Mouse (Mus musculus) testis, postnatal 14 days (tissue): ENCODE data around the gene Smg9.

Experiments used
- DNase-seq: peaks from one replicate; pipeline ENCODE4 v3.0.0; 2021; ENCODE audit warnings: low spot score

Smg9 gene

GRCm38 (mm10) chr7:24399256-24400081 lies at the start of gene Smg9:
Gene Smg9, plus strand, starts transcription at chr7:24399619.
- peak; percentile 97 for DNase-seq

GRCm38 (mm10) chr7:24355646-24356045 lies 43.8 kb upstream of the Smg9 start:
- DNase-seq = no peak

GRCm38 (mm10) chr7:24356081-24356480 lies 43.3 kb upstream of the Smg9 start:
- DNase-seq = no peak

GRCm38 (mm10) chr7:24357899-24358298 lies 41.5 kb upstream of the Smg9 start:
- DNase-seq = peak; percentile 62

DNA sequence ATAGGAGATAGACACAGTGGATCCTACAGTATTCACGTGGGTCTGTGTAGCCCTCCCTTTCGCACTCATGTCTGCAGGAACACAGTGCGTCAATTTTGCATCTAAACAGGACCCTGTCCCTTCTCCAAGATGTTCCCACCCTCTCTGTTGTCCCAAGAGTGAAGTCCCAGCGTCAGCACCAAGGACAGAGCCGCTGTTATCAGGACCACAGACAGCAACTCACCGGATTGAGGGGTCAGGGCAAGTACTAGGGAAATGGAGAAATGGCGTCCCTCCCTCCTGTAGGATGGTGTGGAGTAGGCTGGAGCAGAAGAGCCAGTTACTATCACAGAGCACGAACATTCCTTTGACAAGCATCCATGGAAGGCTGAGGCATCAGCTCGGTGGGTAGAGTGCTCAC lies 40.1 kb upstream of the Smg9 start:
- no peak for DNase-seq

DNA sequence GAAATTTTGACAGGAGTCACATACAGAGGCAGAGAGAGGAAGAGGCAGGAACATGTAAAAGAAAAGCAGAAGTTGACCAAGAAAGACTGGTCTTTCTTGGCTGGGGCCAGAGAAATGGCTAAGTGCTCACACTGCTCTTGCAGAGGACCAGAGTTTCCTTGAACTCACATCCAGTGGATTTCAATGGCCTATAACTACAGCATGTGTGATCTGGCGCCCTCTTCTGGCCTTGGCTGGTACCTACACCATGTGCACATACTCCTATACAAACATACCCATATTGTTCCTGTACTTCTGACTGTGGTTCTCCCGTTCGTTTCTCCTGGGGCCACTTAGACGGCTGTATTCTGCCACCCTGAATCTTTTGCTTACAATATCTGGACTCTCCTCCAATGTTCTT lies 38.4 kb upstream of the Smg9 start:
- peak; percentile 34 for DNase-seq

DNA sequence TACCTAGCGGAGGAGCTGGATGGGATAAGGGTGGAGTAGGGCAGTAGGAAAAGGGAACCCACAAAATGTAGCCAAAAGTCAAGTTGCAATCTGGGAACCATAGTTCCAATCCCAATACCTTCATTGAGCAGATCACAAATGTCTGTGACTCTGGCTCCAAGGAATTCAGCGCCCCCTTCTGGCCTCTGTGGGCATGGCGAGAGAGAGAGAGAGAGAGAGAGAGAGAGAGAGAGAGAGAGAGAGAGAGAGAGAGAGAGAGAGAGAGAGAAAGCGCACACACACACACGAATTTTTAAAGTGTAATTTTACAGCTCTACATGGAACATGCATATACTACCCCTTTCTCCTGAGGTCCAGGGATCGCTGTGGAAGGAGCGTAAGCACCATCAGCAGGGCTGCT lies 36.2 kb upstream of the Smg9 start:
- DNase-seq = no peak

- DNase-seq = peak; percentile 70
Observed at GRCm38 (mm10) chr7:24364827-24365226, 34.6 kb upstream of the Smg9 start.

GRCm38 (mm10) chr7:24365258-24366014 lies 34.0 kb upstream of the Smg9 start:
- no peak for DNase-seq

- DNase-seq = no peak
Observed at GRCm38 (mm10) chr7:24366716-24367632, 32.4 kb upstream of the Smg9 start.

DNA sequence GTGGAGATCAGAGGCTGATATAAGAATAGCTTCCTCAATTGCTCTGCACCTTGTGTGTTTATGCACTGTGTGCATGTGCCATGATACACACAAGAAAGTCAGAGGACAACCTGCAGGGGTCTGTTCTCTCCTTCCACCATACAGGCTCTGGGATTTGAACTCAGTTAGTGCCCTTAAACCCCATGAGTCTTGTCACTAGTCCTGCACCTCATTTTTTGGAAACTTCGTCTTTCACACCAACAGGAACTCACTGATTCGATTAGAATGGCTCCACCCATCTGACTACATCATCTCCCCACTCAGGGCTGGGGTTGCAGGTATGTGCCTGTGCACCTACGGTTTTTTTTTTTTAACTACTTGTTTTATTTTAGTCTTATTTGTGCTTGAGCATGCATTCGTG lies 31.2 kb upstream of the Smg9 start:
- DNase-seq = no peak

GRCm38 (mm10) chr7:24368946-24369345 lies 30.5 kb upstream of the Smg9 start:
- no peak for DNase-seq

- DNase-seq = no peak
Observed at GRCm38 (mm10) chr7:24369731-24370541, 29.5 kb upstream of the Smg9 start, which contains the start of gene Kcnn4. Gene Kcnn4, plus strand, starts transcription at chr7:24370263.

DNA sequence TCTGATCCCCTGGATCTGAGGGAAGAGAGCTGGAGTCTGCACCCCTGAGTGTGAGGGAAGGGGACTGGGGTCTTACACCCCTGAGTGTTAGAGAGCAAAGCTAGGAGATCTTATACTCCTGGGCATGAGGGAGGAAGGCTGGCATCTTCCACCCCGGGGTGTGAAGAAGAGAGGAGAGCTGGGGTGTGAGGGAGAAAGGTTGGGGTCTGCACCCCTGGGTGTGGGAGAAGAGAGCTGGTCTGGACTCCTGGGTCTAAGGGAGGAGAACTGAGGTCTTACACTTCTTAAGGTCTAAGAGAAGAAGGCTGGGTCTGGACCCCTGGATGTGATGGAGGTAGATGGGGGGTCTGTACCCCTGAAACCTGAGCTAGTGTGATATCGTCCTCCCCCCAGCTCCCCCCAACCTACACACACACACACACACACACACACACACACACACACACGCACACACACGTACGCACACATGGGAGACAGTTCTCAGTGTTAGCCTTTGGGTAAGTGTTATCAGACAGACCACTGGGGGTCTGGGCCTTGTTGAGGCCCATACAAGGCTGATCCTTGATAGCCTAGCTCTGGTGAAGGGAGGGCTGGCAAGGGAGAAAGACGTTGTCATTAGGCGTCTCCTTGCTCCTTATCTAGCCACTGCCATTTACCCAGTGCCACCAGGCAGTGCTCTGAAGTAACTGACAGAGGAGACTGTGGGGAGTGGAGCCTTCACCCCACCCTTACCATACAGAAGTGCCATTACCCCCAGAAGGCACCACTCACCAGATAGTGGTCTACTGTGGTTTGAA lies 28.2 kb upstream of the Smg9 start:
- DNase-seq = no peak

GRCm38 (mm10) chr7:24371809-24372145 lies 27.6 kb upstream of the Smg9 start:
- DNase-seq = no peak

GRCm38 (mm10) chr7:24372300-24372699 lies 27.1 kb upstream of the Smg9 start:
- no peak for DNase-seq

GRCm38 (mm10) chr7:24372786-24373185 lies 26.6 kb upstream of the Smg9 start:
- DNase-seq = no peak

- DNase-seq = no peak
Observed at GRCm38 (mm10) chr7:24373538-24374379, 25.7 kb upstream of the Smg9 start.

DNA sequence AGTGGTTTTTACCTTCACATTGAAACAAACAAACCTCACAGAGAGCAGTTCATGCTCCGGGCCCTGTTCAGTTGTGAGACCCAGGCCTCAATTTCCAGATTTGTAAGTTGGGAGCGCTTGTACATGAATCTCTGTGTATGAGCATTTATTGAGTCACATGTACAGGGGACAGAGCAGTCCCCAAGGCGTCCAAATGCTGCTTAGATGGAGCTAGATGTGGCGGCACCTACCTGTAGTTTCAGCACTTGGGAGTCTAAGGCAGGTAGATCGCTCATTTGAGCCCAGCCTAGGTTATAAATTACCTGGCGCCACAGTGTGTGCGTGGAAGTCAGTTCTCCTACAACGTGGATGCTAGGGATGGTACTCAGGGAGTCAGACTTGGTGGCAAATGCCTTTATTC lies 23.0 kb upstream of the Smg9 start:
- no peak for DNase-seq
